Mouse (Mus musculus): Measurements from ENCODE around the gene Klhl21.

Gene Klhl21

DNA sequence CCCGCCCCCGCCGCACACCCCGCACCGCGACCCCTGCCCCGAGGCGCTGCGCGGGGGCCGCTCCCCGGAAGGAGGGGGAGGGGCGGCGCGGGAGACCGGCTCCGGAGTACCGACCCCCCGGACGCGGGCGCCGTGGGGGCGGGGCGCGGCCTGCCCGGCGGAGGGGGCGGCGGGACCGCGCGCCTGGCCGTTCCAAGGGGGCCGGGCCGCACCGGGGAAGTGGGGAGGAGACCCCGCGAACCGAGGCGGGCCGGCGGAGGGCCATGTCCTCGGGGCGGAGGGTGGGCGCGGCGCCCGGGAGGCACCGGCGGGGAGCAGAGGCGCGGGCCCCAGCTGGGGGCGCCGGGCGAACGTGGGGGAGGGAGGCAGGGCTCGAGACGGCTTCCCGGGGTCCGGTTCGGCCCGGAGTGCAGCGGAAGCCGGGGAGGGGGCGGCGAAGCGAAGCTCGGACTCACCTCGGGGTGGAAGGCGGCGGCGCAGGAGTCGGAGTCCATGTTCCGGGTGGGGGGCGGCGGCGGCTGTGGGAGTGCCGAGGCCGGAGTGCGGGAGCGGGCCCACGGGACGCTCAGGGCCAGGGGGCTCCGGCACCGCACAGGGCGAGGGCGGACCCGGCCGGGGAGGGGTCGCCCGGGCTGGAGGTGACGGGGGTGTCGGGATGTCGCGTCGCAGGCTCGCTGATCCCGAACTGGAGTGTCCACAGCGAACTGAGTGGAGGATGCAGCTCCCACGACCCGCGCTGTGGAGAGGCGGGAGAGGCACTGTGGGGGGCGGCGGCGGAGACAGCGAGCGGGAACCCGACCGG lies 13.0 kb upstream of the Klhl21 start:
- DNase-seq (ENCODE audit: low spot score): no peak

DNA sequence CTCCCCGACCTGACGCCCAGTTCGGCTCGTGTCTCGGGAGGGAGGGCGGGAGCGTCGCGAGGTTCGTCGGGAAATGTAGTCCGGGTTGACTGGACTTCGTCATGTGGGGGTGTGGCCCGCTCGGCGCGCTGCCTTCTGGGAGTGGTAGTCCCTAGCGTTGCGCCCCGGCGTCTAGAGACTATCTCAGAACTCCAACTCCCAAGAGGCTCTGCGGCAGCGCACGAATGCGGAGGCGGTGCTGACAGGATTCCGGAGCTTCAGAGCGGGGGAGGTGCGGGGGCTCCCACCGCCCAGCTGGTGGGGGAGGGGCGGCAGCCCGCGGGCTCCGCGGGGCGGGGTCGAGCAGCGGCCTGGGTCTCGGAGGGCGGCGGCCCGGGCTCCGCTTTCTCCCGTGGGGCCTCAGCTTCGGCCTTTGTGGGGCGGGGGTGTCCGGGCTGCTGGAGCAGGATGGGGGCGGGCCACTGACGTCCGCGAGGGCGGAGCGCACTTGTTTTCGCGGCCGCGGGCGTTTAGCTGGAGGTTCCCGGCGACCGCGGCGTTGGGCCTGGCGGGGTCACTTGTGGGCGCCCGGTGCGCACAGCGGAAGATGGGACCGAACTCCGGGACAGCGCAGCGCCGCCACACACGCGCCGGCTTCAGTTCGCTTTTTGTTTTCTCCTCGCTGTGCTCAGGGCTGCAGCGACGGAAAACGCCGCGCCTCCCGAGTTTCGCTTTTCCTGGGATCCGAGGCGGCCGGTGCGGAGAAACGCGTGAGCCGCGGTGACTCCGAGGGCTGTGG lies 12.2 kb upstream of the Klhl21 start, which contains the start of gene Phf13:
Gene Phf13 (minus strand): TSS at position 86 of the 778 bp plus-strand sequence.
- peak; percentile 100 for DNase-seq (ENCODE audit: low spot score)

DNA sequence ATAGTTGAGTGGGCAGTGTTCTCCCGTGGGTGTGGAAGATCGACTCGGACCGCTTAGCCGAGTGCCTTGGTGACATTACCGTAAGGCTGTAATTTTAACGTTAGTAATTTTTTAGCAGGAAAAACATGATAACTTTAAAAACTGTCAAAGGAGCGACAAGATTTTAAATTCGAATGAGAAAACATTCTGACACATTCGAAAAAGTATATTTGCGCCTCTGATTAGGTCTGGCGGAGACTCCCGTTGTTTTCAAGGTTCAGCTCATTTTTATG lies 11.7 kb upstream of the Klhl21 start:
- DNase-seq (ENCODE audit: low spot score): no peak

DNA sequence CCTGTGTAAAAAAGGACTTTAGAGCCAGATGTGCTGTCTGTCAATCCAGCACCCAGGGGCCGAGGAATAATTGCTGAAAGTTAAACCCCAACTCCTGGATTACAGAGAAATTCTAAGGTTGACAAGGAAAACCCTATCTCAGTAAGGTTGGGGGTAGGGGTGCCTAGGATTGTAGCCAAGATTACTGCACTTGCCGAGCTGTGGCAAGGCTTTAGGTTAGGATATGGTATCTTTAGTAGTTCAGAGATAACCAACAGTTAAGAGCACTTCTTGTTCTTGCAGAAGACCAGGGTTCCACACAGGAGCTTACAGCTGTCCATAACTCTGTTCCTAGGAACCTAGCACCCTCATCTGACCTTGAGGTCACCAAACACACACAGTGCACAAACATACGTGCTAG lies 10.9 kb upstream of the Klhl21 start:
- DNase-seq (ENCODE audit: low spot score): no peak

DNA sequence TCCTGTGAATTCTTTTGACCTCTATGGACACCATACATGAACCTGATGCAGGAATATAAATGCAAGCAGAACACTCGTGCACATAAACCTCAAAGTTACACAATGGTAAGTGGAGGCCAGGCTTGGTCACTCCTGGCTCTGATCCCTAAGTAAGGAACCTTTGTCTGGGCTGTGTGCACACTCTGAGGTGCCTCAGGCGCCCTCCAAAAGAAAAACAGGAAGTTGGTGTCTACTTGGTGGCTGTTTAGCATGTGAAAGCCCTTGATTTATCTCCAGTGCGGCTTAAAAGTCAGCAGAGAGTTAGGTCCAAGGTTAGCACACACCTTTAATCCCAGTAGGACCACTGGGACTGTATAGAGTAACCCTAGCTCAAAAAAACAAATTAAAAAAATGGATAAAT lies 9.1 kb upstream of the Klhl21 start:
- no peak for DNase-seq (ENCODE audit: low spot score)

DNA sequence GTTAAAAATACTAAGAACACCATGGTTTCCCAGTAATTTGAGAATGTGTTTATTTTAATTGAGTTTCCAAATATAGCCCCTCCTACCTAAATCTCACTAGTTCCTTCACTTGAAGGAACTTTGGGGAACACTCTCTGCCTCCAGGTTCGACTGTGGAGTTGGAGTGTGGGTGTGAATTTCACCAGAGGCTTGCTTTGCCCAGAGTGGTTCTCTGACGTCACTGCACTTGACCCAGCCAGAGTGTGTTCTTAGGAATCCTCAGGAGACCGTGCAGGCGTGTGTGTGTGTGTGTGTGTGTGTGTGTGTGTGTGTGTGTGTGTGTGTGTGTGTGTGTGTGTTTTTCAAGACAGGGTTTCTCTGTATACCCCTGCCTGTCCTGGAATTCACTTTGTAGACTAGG lies 7.7 kb upstream of the Klhl21 start:
- no peak for DNase-seq (ENCODE audit: low spot score)

DNA sequence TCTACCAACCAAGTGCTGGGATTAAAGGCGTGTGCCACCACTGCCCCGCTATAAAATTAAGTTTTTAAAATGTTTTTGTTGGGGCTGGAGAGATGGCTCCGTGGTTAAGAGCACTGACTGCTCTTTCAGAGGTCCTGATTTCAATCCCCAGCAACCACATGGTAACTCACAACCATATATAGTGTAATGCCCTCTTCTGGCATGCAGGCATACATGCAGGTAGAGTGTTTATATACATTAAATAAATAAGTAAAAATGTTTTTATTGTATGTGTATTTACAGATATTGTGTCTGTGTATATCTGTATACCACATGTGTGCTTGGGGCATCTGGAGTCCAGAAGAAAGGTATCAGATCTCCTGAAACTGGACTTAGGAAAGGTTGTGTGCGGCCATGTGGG lies 7.3 kb upstream of the Klhl21 start:
- DNase-seq (ENCODE audit: low spot score): no peak

DNA sequence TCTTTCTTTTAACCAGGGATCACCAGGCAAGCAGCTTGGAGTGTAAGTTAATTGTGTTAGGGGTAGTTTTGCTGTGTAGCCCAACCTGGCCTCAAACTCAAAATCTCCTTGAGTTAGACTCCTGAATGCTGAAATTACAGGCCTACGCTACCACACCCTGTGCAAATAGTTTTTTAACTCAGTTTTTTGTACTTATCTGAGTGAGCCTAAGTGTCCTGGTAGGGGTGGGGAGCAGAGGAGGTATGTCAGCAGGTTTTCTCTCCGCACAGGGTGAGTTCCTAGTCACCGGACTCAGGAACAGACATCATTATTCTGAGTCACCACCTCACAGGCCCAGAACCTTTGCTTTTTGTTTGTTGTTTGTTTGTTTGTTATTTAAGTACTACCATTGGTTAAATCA lies 6.5 kb upstream of the Klhl21 start:
- no peak for DNase-seq (ENCODE audit: low spot score)

DNA sequence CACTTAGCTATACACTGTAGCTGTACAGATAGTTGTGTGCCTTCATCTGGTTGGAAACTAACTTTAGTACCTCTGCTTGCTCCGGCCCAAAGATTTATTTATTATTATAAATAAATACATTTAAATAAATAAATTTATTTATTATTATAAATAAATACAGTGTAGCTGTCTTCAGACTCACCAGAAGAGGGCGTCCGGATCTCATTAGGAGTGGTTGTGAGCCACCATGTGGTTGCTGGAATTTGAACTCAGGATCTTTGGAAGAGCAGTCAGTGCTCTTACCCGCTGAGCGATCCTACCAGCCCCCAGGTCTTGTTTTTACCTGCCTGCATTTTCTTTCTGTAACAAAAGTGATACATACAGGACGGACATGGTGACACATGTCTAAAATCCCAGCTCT lies 2.5 kb upstream of the Klhl21 start:
- DNase-seq (ENCODE audit: low spot score): no peak

DNA sequence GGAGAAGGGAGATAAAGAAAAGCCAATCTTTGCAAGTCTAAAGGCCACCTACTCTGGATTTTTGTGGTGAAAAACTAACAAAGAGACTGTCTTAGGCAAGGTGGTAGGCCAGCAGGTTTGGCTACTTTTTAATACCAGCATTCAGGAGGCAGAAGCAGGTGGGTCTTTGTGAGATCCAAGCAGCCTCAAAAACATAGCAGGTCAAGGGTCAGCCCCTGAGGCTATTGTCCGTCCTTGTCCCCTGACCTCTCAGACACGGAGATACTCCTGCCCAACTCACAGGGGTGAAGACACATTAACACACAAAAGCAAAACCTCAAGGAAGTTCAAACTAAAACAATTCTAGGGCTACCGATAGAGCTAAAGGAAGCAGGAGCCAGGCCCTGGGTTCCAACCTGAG lies 1.8 kb upstream of the Klhl21 start:
- no peak for DNase-seq (ENCODE audit: low spot score)

DNA sequence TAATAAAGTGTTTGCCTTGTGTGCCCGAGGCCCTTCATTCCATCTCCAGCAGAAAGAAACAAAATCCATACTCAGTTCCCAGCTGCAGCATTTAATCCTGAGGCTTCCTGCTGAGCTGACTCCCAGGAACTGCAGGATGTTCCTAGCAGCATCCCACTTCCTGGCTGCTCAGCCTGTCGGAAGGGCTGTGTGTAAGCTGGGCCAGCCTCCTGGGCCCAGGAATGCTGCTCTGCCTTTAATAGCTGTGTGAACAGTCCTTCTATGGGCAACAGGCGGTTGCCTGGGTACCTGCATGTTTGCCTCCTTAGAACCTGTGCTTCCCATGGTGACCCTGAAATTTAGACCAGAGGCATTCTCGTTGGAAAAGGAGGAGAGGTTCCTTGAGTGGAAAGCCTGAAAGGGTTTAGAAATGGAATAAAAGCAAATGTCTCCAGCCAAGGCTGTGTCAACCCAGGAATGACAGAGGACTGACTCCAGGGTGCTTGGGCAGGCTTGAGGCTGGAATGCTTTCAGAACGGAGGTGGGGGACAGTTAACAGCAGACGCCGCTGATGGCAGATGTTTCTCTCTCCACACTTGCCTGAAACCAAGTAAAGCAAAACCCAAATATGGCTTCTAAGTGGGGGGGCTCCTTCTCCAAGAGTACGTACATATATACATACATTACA lies 989 bp upstream of the Klhl21 start:
- DNase-seq (ENCODE audit: low spot score): no peak

DNA sequence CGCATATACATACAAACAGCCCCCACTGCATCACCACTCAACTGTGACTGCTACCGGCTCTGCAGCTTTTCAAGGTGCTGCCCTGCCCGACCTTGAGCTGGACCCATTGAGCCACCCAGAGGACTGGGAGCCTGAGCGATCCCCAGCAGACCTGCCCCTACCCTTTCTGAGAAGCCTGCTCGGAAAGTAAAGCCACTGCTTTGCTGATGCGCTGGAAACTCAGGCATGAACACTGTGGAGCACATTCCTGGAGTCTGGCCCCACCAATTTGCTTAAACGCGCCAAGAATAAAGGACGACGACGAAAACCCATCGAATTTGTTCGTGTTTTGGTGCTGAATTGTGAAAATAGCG lies 479 bp upstream of the Klhl21 start:
- DNase-seq (ENCODE audit: low spot score): no peak

DNA sequence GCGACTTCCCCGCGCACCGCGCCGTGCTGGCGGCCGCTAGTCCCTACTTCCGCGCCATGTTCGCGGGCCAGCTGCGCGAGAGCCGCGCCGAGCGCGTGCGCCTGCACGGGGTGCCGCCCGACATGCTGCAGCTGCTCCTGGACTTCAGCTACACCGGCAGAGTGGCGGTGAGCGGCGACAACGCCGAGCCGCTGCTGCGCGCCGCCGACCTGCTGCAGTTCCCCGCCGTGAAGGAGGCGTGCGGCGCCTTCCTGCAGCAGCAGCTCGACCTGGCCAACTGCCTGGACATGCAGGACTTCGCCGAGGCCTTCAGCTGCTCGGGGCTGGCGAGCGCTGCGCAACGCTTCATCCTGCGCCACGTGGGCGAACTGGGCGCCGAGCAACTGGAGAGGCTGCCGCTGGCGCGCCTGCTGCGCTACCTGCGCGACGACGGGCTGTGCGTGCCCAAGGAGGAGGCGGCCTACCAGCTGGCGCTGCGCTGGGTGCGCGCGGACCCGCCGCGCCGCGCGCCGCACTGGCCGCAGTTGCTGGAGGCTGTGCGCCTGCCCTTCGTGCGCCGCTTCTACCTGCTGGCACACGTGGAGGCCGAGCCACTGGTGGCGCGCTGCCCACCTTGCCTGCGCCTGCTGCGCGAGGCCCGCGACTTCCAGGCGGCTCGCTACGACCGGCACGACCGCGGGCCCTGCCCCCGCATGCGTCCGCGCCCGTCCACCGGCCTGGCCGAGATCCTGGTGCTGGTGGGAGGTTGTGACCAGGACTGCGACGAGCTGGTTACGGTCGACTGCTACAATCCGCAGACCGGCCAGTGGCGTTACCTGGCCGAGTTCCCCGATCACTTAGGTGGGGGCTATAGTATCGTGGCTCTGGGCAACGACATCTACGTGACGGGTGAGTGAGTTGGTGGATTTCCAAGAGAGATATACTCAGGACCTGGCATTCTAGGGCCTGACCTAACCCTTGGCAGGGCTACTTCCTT lies 761 bp downstream of the Klhl21 start:
- DNase-seq (ENCODE audit: low spot score): peak; percentile 55

DNA sequence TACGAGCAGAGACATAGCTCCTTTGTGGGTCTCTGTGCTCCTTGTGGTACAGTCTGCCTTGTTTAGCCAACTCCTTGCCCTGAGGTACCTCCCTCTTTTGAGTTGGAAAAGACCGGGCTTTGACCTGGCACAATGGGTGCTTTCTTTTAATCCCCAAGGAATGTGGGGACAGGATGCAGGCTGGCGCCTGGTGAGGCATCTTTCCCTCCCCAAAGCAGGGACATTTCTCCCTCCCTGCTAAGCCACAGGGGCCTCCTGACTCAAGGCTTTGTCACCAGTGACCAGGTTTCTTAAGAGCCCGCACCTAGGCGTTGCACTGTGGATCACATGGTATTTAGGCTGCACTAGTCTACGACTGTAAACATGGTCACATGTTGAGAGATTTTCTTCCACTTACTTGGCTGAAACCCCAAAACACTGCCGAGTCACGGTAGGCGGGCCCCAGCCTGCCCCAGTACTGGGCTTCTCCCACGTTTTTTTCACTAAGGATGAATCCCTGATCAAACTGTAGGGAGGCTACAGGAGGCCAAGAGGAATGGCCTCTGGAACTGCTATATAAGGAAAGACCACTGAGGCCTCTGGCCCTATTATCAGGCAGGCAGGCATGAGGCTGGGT lies 1.6 kb downstream of the Klhl21 start:
- DNase-seq (ENCODE audit: low spot score): no peak

DNA sequence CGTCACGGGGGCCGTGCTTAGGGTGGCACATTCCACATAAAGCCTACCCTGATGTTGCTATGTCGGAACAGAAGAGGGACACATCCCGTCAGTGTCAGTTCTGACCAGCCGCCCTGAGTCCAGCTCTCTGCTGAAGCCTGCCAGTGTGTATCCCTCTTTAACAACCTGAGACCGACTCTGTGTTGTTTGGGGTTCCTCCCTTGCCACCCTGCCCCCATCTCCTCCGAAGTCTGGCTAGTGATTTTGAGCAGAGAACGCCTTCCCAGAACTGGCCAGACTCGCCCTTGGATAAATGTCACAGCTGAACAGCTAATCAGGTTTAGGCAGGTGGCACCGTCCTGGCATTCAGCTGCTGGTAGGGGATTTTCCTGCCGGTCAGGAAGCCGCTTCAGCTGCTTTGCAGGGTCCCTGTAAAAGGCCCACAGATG lies 2.1 kb downstream of the Klhl21 start:
- DNase-seq (ENCODE audit: low spot score): no peak

DNA sequence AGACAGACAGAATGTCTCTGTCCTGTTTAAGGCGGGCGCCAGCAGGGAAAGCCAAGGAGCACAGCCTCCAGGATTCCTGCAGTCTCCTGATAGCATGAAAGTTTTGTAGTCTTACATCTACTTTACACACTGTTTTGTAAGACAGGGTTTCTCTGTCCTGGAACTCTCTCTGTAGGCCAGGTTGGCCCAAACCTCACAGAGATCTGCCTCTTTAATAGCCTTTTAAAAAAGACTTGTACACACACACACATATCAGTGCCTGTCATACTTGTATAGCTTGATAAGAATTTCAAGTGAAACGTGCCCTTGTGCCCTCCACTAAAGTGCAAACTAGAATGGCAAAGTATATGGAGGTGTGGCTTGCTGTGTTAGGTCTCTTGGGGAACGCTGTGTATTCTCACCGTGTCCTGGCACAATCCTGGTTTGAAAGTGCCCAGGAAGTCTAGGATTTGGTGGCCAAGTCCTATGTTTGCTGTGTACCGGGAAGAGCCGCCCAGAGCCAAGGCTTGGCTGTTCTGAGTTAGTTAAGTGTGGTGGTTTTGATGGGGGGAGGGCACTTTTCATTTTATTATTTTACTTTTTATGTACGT lies 2.7 kb downstream of the Klhl21 start:
- no peak for DNase-seq (ENCODE audit: low spot score)

DNA sequence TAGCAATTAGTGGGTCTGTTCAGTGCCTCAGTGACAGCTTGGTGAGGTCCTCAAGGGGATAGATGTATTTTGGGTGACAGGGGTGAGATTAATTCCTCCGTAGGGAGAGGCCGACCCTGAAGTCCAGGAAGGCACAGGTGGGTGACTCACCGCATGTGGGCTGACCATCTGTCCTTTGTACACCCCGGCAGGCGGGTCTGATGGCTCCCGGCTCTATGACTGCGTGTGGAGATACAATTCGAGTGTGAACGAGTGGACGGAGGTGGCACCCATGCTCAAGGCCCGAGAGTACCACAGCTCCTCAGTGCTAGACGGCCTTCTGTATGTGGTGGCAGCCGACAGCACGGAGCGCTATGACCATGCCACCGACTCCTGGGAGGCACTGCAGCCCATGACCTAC lies 3.5 kb downstream of the Klhl21 start:
- no peak for DNase-seq (ENCODE audit: low spot score)

DNA sequence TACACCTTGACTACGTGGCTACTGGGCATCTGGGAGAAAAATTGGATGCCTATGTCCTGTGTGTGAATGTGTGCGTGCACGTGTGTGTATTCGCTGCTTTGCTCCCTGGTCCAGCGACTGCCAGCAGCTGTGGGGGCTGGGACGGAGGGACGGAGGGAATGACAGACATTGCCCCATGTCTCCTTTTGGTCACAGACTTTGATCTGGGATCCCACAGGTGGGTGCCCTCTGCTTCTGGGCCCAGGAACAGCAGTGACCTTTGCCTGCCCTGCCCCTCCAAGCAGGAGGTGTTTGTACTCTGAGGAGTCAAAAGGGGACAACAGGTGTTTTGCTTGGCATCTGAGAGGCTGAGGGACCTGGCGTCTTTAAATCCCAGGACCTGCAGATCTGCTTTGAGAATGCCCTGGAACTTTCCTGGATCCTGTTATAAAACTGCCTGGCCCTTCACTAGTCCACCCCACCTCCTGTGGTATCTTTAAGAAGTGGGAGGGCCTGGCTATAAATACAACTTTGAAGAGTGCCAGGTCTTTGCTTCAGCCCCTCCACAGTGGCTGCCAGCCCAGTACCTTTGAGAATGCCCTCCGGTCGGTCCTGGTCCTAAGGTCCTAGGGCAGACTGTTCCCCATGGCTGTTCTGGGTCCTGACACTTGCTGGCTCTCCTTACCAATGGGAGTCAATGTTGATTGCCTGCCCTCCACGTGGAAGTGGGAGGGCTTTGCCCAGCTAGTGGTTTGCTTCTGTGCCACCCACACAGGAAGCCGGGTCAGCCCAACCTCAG lies 4.6 kb downstream of the Klhl21 start:
- DNase-seq (ENCODE audit: low spot score): no peak

DNA sequence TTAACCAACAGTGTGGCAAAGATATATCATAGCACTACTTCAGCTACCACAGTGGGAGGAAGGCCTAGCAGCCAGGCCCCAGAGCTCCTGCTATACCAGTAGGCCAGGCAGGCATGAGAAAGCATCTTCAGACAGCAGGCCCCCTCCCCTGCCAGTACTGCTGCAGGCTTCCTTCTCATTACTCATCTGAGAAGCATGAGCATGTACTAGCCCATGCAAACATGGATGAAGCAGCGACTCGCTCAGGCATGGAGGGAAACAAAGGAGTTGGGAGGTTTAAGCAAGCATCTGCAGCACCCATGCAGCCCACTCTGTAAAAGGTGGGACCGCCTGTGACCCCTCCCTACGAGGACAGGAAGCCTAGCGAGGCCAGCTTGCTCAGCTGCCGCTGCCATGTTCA lies 10.5 kb downstream of the Klhl21 start:
- no peak for DNase-seq (ENCODE audit: low spot score)

DNA sequence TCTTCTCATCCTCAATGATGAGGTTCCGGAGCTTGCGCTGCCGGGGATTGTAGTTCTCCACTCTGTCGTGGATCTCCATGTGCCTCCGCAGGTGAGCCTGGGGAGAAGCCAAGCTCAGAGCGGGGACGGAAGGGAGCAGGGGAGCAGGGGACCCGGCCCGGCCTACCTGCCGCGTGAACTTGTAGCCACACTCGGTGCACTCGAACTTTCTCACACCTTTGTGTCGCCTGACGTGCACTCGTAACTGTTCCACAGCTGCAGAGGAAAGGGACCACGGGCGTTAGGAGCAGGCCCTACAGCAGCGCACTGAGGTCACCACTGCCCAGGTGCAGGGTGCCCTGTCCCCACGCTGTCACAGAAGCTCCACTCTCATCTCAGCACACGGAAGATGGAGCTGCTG lies 11.4 kb downstream of the Klhl21 start:
- DNase-seq (ENCODE audit: low spot score): no peak
